Mouse (Mus musculus) neural tube, embryonic 13.5 days (tissue): Measurements from ENCODE around the gene Rnf7. TPM values are rescaled to one million over a fixed set of nuclear protein-coding genes. Genes with fewer than 3 reads are reported as not detected.
"Not testable (repeated sequence)": the region's sequence is repeated elsewhere in the genome, so short reads cannot be mapped to it uniquely, and the experiment has no call there.

Experiments
- ATAC-seq: fragments of 200-750 bp; cut with Nextera tagmentation; 2 replicates; pipeline ENCODE4 v1.8.0; 2017; ENCODE audit warnings: low read depth, mild to moderate bottlenecking, moderate TSS enrichment, moderate library complexity
- H3K27ac ChIP-seq: fragments of 300-500 bp; sonication (generic); replicated peaks from 2 replicates; pipeline ENCODE4 v1.5.1; 2015; ENCODE audit warnings: moderate library complexity, mild to moderate bottlenecking, inconsistent platforms
- H3K27me3 ChIP-seq: fragments of 300-500 bp; sonication (generic); 2 replicates; pipeline ENCODE4 v1.6.1; 2015; ENCODE audit warnings: mild to moderate bottlenecking, inconsistent platforms
- H3K36me3 ChIP-seq: fragments of 300-500 bp; sonication (generic); 2 replicates; pipeline ENCODE4 v1.6.1; 2015; ENCODE audit warnings: mild to moderate bottlenecking, inconsistent platforms
- H3K4me1 ChIP-seq: fragments of 300-500 bp; sonication (generic); replicated peaks from 2 replicates; pipeline ENCODE4 v1.6.1; 2015; ENCODE audit warnings: inconsistent platforms
- H3K4me2 ChIP-seq: fragments of 300-500 bp; sonication (generic); 2 replicates; pipeline ENCODE4 v1.6.1; 2015; ENCODE audit warnings: inconsistent platforms, mild to moderate bottlenecking, moderate library complexity
- H3K4me3 ChIP-seq: fragments of 300-500 bp; sonication (generic); 2 replicates; pipeline ENCODE4 v1.5.1; 2015; ENCODE audit warnings: mild to moderate bottlenecking, inconsistent platforms
- H3K9ac ChIP-seq: fragments of 300-500 bp; sonication (generic); 2 replicates; pipeline ENCODE4 v1.6.1; 2015; ENCODE audit warnings: moderate library complexity, mild to moderate bottlenecking, inconsistent platforms
- H3K9me3 ChIP-seq: fragments of 300-500 bp; sonication (generic); 2 replicates; pipeline ENCODE4 v1.6.1; 2016; ENCODE audit warnings: inconsistent platforms
- WGBS: fragments of 180-500 bp; shearing (Covaris S2); methylation state at CpG from one replicate; pipeline ENCODE4 v1.1.7; 2015; 5-methylcytosine and 5-hydroxymethylcytosine counted together
- polyA plus RNA-seq: library from polyadenylated mRNA; unstranded; fragments of >200 nt; fragmentation: Nextera tagmentation; extraction: Ambion mirVana; gene quantifications from 2 replicates; pipeline ENCODE4 v1.2.1, GENCODE M21; 2015

The Rnf7 gene
- polyA plus RNA-seq: 285 and 287 TPM in 2 replicates

- Histone ChIP-seq H3K4me1 (peaks cover 25% of the 10 kb centered on the region), H3K4me2 (peak within 1 kb of the TSS; percentile 91), H3K4me3 (peak within 1 kb of the TSS; percentile 72), H3K27ac (peak within 1 kb of the TSS; percentile 89), H3K9ac (peak within 1 kb of the TSS; percentile 90), H3K36me3 (peaks cover 9% of the 10 kb centered on the region), H3K27me3 (no peaks in the 10 kb centered on the region), H3K9me3 (no peaks in the 10 kb centered on the region)
- WGBS: under 1% methylated on average over 71 of the region's 74 CpGs
- peak; percentile 98 for ATAC-seq
Observed at GRCm38 (mm10) chr9:96478071-96478888, at the start of gene Rnf7. Rnf7 (minus strand) TSS chr9:96478675.

GRCm38 (mm10) chr9:96526011-96526410, 47.5 kb upstream of the Rnf7 start:
- H3K4me1 ChIP-seq: peaks cover 13% of the 10 kb centered on the region
- no peak overlapping the region for H3K9ac ChIP-seq
- WGBS: 89% methylated on average over 4 of the region's 4 CpGs
- H3K36me3 ChIP-seq: no peaks in the 10 kb centered on the region
- H3K27me3 ChIP-seq: no peaks in the 10 kb centered on the region; the same call in 1 of the 2 replicates
- H3K4me3 ChIP-seq: no peak overlapping the region
- no peak overlapping the region for H3K27ac ChIP-seq
- no peak for ATAC-seq
- no peak overlapping the region for H3K4me2 ChIP-seq
- no peaks in the 10 kb centered on the region for H3K9me3 ChIP-seq

DNA sequence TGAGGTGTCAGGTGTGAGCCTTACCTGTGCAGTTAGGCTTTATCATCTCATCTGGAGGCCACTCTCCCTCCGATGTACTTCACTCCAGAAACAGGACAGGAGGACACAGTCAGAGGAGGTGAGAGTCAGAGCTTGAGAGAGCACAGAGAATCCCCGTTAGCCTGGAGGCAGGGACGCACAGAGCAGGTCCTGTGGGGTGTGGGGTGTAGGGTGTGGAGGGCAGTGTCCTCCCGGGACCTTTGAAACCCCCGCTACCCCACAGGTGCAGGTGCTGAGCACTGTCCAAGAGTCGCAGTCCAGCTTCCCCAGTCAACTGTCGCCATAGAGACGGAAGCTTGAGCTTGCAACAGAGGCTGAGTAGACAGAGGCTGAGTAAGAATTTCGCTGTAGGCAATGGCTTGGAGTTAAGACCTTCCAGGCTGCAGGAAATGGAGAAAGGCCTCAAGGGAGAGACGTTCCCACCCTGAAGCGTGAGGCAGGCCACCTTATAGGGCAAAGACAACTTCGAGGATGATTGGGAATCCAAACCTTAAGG, 46.6 kb upstream of the Rnf7 start, which contains the start of gene Gm28729:
TSS of gene Gm28729 (minus strand) at position 293 of the 535 bp plus-strand sequence.
- WGBS: 64% methylated on average over 12 of the region's 12 CpGs
- Histone ChIP-seq H3K9ac (no peak within 1 kb of the TSS), H3K27me3 (no peaks in the 10 kb centered on the region; the same call in 1 of the 2 replicates), H3K4me3 (no peak within 1 kb of the TSS), H3K4me2 (no peak within 1 kb of the TSS), H3K4me1 (peaks cover 4% of the 10 kb centered on the region; the same call in 1 of the 2 replicates), H3K9me3 (no peaks in the 10 kb centered on the region), H3K27ac (no peak within 1 kb of the TSS), H3K36me3 (no peaks in the 10 kb centered on the region)
- no peak for ATAC-seq

- 86% methylated on average over 5 of the region's 5 CpGs for WGBS
- Histone ChIP-seq H3K27ac (no peak overlapping the region), H3K27me3 (no peaks in the 10 kb centered on the region; the same call in 1 of the 2 replicates), H3K4me3 (no peak overlapping the region), H3K9me3 (no peaks in the 10 kb centered on the region), H3K4me2 (no peak overlapping the region), H3K36me3 (no peaks in the 10 kb centered on the region), H3K9ac (no peak overlapping the region), H3K4me1 (no peaks in the 10 kb centered on the region)
- no peak for ATAC-seq
Observed at GRCm38 (mm10) chr9:96523148-96523547, 44.7 kb upstream of the Rnf7 start.

- WGBS: 93% methylated on average over 2 of the region's 2 CpGs
- H3K4me3 ChIP-seq, H3K9me3 ChIP-seq, H3K9ac ChIP-seq, H3K4me1 ChIP-seq, H3K36me3 ChIP-seq, H3K27me3 ChIP-seq, ATAC-seq, H3K27ac ChIP-seq, H3K4me2 ChIP-seq: not testable (repeated sequence)
Observed at GRCm38 (mm10) chr9:96521574-96521973, 43.1 kb upstream of the Rnf7 start.

DNA sequence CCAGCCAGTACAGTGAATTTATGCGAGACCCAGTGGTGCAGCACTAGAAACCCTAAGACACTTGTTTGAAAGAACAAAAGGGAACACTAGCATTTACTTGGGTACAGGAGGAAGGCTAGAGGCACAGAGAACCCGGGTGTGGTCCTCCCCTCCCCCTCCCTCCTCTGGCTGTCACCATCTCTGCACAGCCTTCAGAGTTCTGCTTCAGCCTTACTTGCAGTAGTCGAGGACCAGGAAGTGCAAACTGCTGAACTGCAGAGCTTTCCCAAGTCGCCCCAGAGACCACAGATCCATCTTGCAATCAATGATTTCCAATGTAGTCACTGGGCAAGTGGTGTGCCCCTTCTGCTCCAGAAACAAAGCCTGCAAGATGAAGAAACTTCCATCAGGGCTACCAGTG, 39.0 kb upstream of the Rnf7 start:
- Histone ChIP-seq H3K4me1 (no peaks in the 10 kb centered on the region), H3K4me2 (no peak overlapping the region), H3K4me3 (no peak overlapping the region), H3K27me3 (no peaks in the 10 kb centered on the region), H3K27ac (no peak overlapping the region), H3K9me3 (no peaks in the 10 kb centered on the region), H3K36me3 (no peaks in the 10 kb centered on the region), H3K9ac (no peak overlapping the region)
- WGBS: 33% methylated on average over 4 of the region's 4 CpGs
- ATAC-seq: no peak

DNA sequence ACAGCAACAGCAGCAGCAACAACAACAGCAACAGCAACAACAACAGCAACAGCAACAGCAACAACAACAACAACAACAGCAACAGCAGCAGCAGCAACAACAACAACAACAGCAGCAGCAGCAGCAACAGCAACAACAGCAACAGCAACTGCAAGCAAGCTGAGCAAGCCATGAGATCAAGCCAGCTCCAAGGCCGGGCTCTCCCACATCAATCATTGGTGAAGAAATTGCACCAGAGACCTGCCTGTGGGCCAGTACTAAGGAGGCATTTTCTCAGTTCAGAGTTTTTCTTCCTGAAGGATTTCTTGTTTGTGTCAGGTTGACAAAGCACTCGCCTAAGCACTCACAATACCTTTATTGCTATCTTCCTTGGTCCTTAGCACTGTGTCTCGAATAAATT, 38.3 kb upstream of the Rnf7 start:
- H3K27me3 ChIP-seq: no peaks in the 10 kb centered on the region
- no peaks in the 10 kb centered on the region for H3K9me3 ChIP-seq
- no peak overlapping the region for H3K27ac ChIP-seq
- no peak overlapping the region for H3K9ac ChIP-seq
- no peaks in the 10 kb centered on the region for H3K4me1 ChIP-seq
- ATAC-seq: no peak
- no peak overlapping the region for H3K4me3 ChIP-seq
- no peak overlapping the region for H3K4me2 ChIP-seq
- H3K36me3 ChIP-seq: no peaks in the 10 kb centered on the region
- WGBS: 59% methylated on average over 3 of the region's 3 CpGs

DNA sequence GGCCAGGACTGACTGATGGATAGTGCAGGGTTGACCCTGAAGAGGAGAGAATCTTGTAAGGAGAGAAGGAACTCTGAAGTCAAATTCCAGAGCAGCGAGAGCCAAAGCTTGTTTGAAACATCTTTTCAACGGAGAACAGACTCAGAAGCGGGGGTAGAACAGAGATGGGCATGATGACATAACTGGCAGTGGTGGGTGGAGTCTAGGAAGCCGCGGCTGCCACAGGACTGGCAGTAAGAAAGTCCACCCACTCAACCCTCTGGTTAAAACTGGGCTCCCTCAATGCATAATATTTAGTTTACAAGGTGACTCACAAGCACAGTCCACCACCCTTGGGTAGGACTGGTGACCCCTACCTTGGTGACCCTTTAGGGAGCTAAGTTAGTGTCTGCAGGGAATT, 37.3 kb upstream of the Rnf7 start:
- WGBS: 90% methylated on average over 5 of the region's 5 CpGs

GRCm38 (mm10) chr9:96514278-96514677, 35.8 kb upstream of the Rnf7 start:
- Histone ChIP-seq H3K9me3 (no peaks in the 10 kb centered on the region), H3K36me3 (no peaks in the 10 kb centered on the region), H3K9ac (no peak overlapping the region), H3K27me3 (no peaks in the 10 kb centered on the region), H3K4me3 (no peak overlapping the region), H3K4me1 (no peaks in the 10 kb centered on the region), H3K4me2 (no peak overlapping the region), H3K27ac (no peak overlapping the region)
- 89% methylated on average over 5 of the region's 5 CpGs for WGBS
- no peak for ATAC-seq

More for the DNA sequence above, 37.3 kb upstream of the Rnf7 start:
- Histone ChIP-seq H3K4me1 (no peaks in the 10 kb centered on the region), H3K27me3 (no peaks in the 10 kb centered on the region), H3K9me3 (no peaks in the 10 kb centered on the region), H3K4me2 (no peak overlapping the region), H3K4me3 (no peak overlapping the region), H3K27ac (no peak overlapping the region), H3K36me3 (no peaks in the 10 kb centered on the region), H3K9ac (no peak overlapping the region)
- ATAC-seq: no peak

- H3K27ac ChIP-seq: peak overlapping the region; percentile 67; the same call in 1 of the 2 replicates
- H3K4me3 ChIP-seq: peak overlapping the region; percentile 18
- H3K27me3 ChIP-seq: no peaks in the 10 kb centered on the region
- peak; percentile 91 for ATAC-seq
- H3K4me1 ChIP-seq: peaks cover 15% of the 10 kb centered on the region
- no peaks in the 10 kb centered on the region for H3K36me3 ChIP-seq
- WGBS: 16% methylated on average over 10 of the region's 10 CpGs
- H3K9ac ChIP-seq: 0 out of 2 replicates have a peak overlapping the region, but pooled peaks have one; percentile 26
- peak overlapping the region; percentile 47 for H3K4me2 ChIP-seq
- H3K9me3 ChIP-seq: no peaks in the 10 kb centered on the region
Observed at GRCm38 (mm10) chr9:96506011-96506498, 27.6 kb upstream of the Rnf7 start.

GRCm38 (mm10) chr9:96505156-96505555, 26.7 kb upstream of the Rnf7 start:
- no peak for ATAC-seq
- Histone ChIP-seq H3K9ac (no peak overlapping the region), H3K9me3 (no peaks in the 10 kb centered on the region), H3K36me3 (no peaks in the 10 kb centered on the region), H3K4me2 (no peak overlapping the region), H3K27me3 (no peaks in the 10 kb centered on the region), H3K4me1 (peaks cover 15% of the 10 kb centered on the region), H3K4me3 (no peak overlapping the region), H3K27ac (peak overlapping the region; percentile 67)
- WGBS: 95% methylated on average over 4 of the region's 4 CpGs

GRCm38 (mm10) chr9:96504116-96504895, 25.8 kb upstream of the Rnf7 start:
- WGBS: 80% methylated on average over 17 of the region's 17 CpGs
- H3K4me2 ChIP-seq: no peak overlapping the region
- H3K27me3 ChIP-seq: no peaks in the 10 kb centered on the region
- ATAC-seq: no peak
- no peak overlapping the region for H3K9ac ChIP-seq
- no peaks in the 10 kb centered on the region for H3K9me3 ChIP-seq
- no peak overlapping the region for H3K27ac ChIP-seq
- no peaks in the 10 kb centered on the region for H3K36me3 ChIP-seq
- H3K4me3 ChIP-seq: no peak overlapping the region
- peaks cover 15% of the 10 kb centered on the region for H3K4me1 ChIP-seq
